Comparison of ENCODE assay signal across 7 mouse cellular contexts in the genomic region with DNA sequence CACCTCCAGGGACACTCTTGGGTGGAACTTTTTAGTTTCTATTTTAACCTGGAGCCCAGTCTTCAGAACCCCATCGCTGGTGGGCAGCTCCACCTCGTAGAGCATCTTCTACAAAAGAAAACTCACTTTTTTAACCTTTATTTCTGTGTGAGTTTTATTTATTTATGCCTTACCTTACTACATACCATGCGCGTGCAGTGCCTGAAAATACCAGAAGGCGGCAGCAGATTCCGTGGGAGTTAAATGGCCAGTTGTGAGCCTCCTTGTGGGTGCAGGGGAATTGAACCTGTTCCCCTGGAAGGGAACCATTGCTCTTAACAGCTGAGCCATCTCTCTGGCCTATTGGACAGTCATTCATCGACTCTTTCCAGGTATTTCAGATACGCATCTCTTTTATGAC. TPM values are rescaled to one million over a fixed set of nuclear protein-coding genes. Genes with fewer than 3 reads are reported as not detected.
DNase-seq lines count a peak whose midpoint lies in the region; ATAC-seq lines count a peak whose summit lies in the region.

No protein-coding gene starts in this region.

- H3K36me3 ChIP-seq in embryonic facial prominence, embryonic 14.5 days (ENCODE audit: control insufficient read depth, insufficient read depth, low read length): no peaks in the 10 kb centered on the region

- H3K9ac ChIP-seq in embryonic facial prominence, embryonic 14.5 days (ENCODE audit: low read depth, low read length): no peak overlapping the region

- H3K27me3 ChIP-seq in embryonic facial prominence, embryonic 14.5 days (replicated peaks; ENCODE audit: control insufficient read depth, insufficient read depth, low read length): no peaks in the 10 kb centered on the region

- 41% methylated on average over 8 of the region's 8 CpGs for WGBS in embryonic facial prominence, embryonic 14.5 days

- H3K4me3 ChIP-seq in embryonic facial prominence, embryonic 14.5 days (ENCODE audit: low read depth, low read length): no peak overlapping the region

- no peak overlapping the region for H3K27ac ChIP-seq in embryonic facial prominence, embryonic 14.5 days (replicated peaks; ENCODE audit: low read depth, low read length)

- no peak for ATAC-seq in embryonic facial prominence, embryonic 14.5 days (ENCODE audit: low read depth)

- no peaks in the 10 kb centered on the region for H3K9me3 ChIP-seq in embryonic facial prominence, embryonic 14.5 days (ENCODE audit: control insufficient read depth, low read length)

- H3K4me1 ChIP-seq in embryonic facial prominence, embryonic 14.5 days (ENCODE audit: control insufficient read depth, insufficient read depth, low read length): no peaks in the 10 kb centered on the region

- H3K4me2 ChIP-seq in embryonic facial prominence, embryonic 14.5 days (ENCODE audit: low read depth, low read length): no peak overlapping the region

- peak; percentile 85 for DNase-seq in 416B (ENCODE audit: low read depth)
- peak; percentile 72 for DNase-seq in CD4-positive helper T cell, adult 2 months (ENCODE audit: low read depth, low spot score)
- peak; percentile 82 to 85 for DNase-seq in adrenal gland, postnatal 36 days
- peak; percentile 22 for DNase-seq in embryonic facial prominence, embryonic 14.5 days (ENCODE audit: low spot score)
- DNase-seq in kidney, postnatal 36 days: peak; percentile 73 to 91
- DNase-seq in lung, postnatal 10 days: peak; percentile 79
- peak; percentile 34 for DNase-seq in skeletal muscle tissue, adult 2 months (ENCODE audit: low read depth, low spot score)

RNA-seq across cellular contexts. Expression of a gene that starts 5.1 kb away (rescaled TPM):
- 1 to 10 TPM; 2.4 to 2.6 TPM for total RNA-seq in adrenal gland, postnatal 36 days (2021)
- 0.11 and 0.22 TPM in 2 replicates for polyA plus RNA-seq in embryonic facial prominence, embryonic 14.5 days (2014; fragmentation: Nextera tagmentation; extraction: Ambion mirVana)

RNA-seq across cellular contexts. Expression of a gene that starts 21.8 kb away (rescaled TPM):
- total RNA-seq in adrenal gland, postnatal 36 days (2021): 100 to 1,000 TPM in 1 of 2 experiments, 10 to 100 TPM in 1; 77.0 to 113 TPM
- polyA plus RNA-seq in embryonic facial prominence, embryonic 14.5 days (2014; fragmentation: Nextera tagmentation; extraction: Ambion mirVana): 46.2 and 48.1 TPM in 2 replicates

Comparison
In these comparisons a context has a peak if more than half of its experiments do, and no peak if none do; other contexts are left out.
1. DNase-seq: peak in every context shown above with its lines; median percentile 85 in 416B; 84 in adrenal gland, postnatal 36 days; 82 in kidney, postnatal 36 days; 79 in lung, postnatal 10 days; 72 in CD4-positive helper T cell, adult 2 months; 34 in skeletal muscle tissue, adult 2 months; 22 in embryonic facial prominence, embryonic 14.5 days.